Mouse (Mus musculus) telencephalon, adult 2 months (tissue): ENCODE data around the gene Gm1553.

ENCODE experiments used
- DNase-seq: peaks from one replicate; pipeline ENCODE4 v3.0.0-alpha.2; 2011; ENCODE audit warnings: low read depth, low spot score

Gene Gm1553

GRCm38 (mm10) chr10:82492518-82492917 lies at the start of gene Gm1553:
Gene Gm1553, minus strand, starts transcription at chr10:82492618.
- no peak for DNase-seq
